Mouse (Mus musculus): ENCODE data around the gene Htr1f.

DNA sequence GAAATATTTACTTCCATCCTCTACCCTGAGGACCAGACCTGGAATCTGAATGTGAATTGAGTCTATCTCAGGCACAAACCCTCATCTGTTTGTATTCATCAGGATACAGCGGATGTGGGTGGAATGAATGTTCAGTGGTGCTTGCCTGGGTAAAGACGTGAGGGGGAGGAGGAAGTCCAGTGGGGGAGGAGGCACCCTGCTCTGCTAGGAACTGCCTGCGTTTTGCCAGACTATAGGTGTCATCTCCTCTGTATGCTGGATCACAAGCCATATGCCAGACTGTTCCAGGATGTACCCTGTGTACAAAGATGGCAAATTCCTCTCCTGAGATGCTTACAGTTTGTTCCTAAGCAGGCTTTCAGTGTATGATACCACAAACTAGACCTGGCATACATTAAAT, 83.3 kb downstream of the Htr1f start:
- TF ChIP-seq POLR2A (IDR thresholded peaks at IDR 0.05; ENCODE audit: low read depth, low read length) (no peak), CTCF (IDR thresholded peaks at IDR 0.05; ENCODE audit: extremely low read depth, insufficient read length, insufficient replicate concordance, low read depth, low read length) (no peak)
